In genomic region chr1:127677131-127677631, GRCm38 (mm10) we compare ENCODE assay signal across 9 mouse cellular contexts. TPM values are rescaled to one million over a fixed set of nuclear protein-coding genes. Genes with fewer than 3 reads are reported as not detected.
A peak's percentile ranks its signal among the peaks of the same experiment; 100 is the strongest.
DNase-seq lines count a peak whose midpoint lies in the region; ATAC-seq and TF ChIP-seq lines count a peak whose summit lies in the region.
"Had no signal": no experiment of that assay in that cellular context is flagged by ENCODE, and none has a peak within 500 bp of the region (broad histone marks: within the 10 kb centered on the region; RNA-seq: fewer than 3 reads in every experiment).

No protein-coding gene starts in this region.

- ATAC-seq in hindbrain, embryonic 11.5 days (ENCODE audit: low FRiP score): peak; percentile 60
- ATAC-seq in liver, embryonic 13.5 days (ENCODE audit: low read depth): no peak
- peak; percentile 39 for ATAC-seq in neural tube, embryonic 14.5 days (ENCODE audit: low read depth)

- no peaks in the 10 kb centered on the region for H3K36me3 ChIP-seq in E14TG2a.4 (ENCODE audit: insufficient read depth, low read length)
- H3K36me3 ChIP-seq in hindbrain, embryonic 11.5 days (ENCODE audit: control insufficient read depth, insufficient read depth, low read length): no peaks in the 10 kb centered on the region
- no peaks in the 10 kb centered on the region for H3K36me3 ChIP-seq in liver, embryonic 13.5 days
- no peaks in the 10 kb centered on the region for H3K36me3 ChIP-seq in neural tube, embryonic 14.5 days (ENCODE audit: control insufficient read depth, insufficient read depth, low read length)

- no peaks in the 10 kb centered on the region for H3K9me3 ChIP-seq in E14TG2a.4 (ENCODE audit: low read length)
- no peaks in the 10 kb centered on the region for H3K9me3 ChIP-seq in hindbrain, embryonic 11.5 days (ENCODE audit: control insufficient read depth, low read length)
- no peaks in the 10 kb centered on the region for H3K9me3 ChIP-seq in liver, embryonic 13.5 days (replicated peaks)
- H3K9me3 ChIP-seq in neural tube, embryonic 14.5 days (ENCODE audit: control insufficient read depth, low read length): no peaks in the 10 kb centered on the region

- peak; percentile 14 to 15 for DNase-seq in adrenal gland, postnatal 36 days
- no peak for DNase-seq in adrenal gland, postnatal 14 days
- DNase-seq in hindbrain, embryonic 11.5 days (ENCODE audit: low spot score): peak; percentile 68
- DNase-seq in liver, embryonic 13.5 days: no peak
- DNase-seq in urinary bladder, postnatal 10 days (ENCODE audit: low spot score): no peak

- H3K27ac ChIP-seq in cortical plate, adult 2 months (ENCODE audit: insufficient read depth, low read length): no peak overlapping the region
- peak overlapping the region; percentile 71 for H3K27ac ChIP-seq in hindbrain, embryonic 11.5 days (ENCODE audit: low read depth, low read length)
- no peak overlapping the region for H3K27ac ChIP-seq in liver, embryonic 13.5 days
- peak overlapping the region; percentile 73 for H3K27ac ChIP-seq in neural tube, embryonic 14.5 days (ENCODE audit: low read depth, low read length)

- 1% methylated on average over 43 of the region's 44 CpGs for WGBS in hindbrain, embryonic 11.5 days
- 2% methylated on average over 44 of the region's 44 CpGs for WGBS in liver, embryonic 13.5 days (ENCODE audit: insufficient replicate concordance)
- WGBS in neural tube, embryonic 14.5 days: under 1% methylated on average over 32 of the region's 44 CpGs

- H3K27me3 ChIP-seq in E14TG2a.4 (ENCODE audit: insufficient read depth, low read length): peaks cover 64% of the 10 kb centered on the region
- H3K27me3 ChIP-seq in hindbrain, embryonic 11.5 days (ENCODE audit: control insufficient read depth, insufficient read depth, low read length): peaks cover 31% of the 10 kb centered on the region
- peaks cover 65% of the 10 kb centered on the region for H3K27me3 ChIP-seq in liver, embryonic 13.5 days
- peaks cover 17% of the 10 kb centered on the region for H3K27me3 ChIP-seq in neural tube, embryonic 14.5 days (ENCODE audit: control insufficient read depth, insufficient read depth, low read length)

- no peak for TF ChIP-seq CTCF in E14TG2a.4 (conservative IDR thresholded peaks at IDR 0.05; ENCODE audit: low read length)
- TF ChIP-seq CTCF in cortical plate, adult 2 months (IDR thresholded peaks at IDR 0.05; ENCODE audit: extremely low read depth, insufficient read depth, low read length): no peak

- H3K4me3 ChIP-seq in E14TG2a.4 (replicated peaks; ENCODE audit: low read length): peak overlapping the region; percentile 78
- H3K4me3 ChIP-seq in cortical plate, adult 2 months (ENCODE audit: insufficient read depth, low read length): peak overlapping the region; percentile 31
- peak overlapping the region; percentile 60 for H3K4me3 ChIP-seq in hindbrain, embryonic 11.5 days (ENCODE audit: low read depth, low read length)
- peak overlapping the region; percentile 57 for H3K4me3 ChIP-seq in liver, embryonic 13.5 days (replicated peaks)
- H3K4me3 ChIP-seq in neural tube, embryonic 14.5 days (ENCODE audit: low read depth, low read length): peak overlapping the region; percentile 66

- peak overlapping the region; percentile 90 for H3K4me2 ChIP-seq in hindbrain, embryonic 11.5 days (replicated peaks; ENCODE audit: low read depth, low read length)
- peak overlapping the region; percentile 75 for H3K4me2 ChIP-seq in liver, embryonic 13.5 days
- peak overlapping the region; percentile 70 for H3K4me2 ChIP-seq in neural tube, embryonic 14.5 days (ENCODE audit: low read depth, low read length)

- H3K4me1 ChIP-seq in E14TG2a.4 (replicated peaks; ENCODE audit: low read depth, low read length): peaks cover 19% of the 10 kb centered on the region
- H3K4me1 ChIP-seq in cortical plate, adult 2 months (ENCODE audit: control insufficient read depth, insufficient read depth, low read length): no peaks in the 10 kb centered on the region
- H3K4me1 ChIP-seq in hindbrain, embryonic 11.5 days (replicated peaks; ENCODE audit: control insufficient read depth, insufficient read depth, low read length): peaks cover 6% of the 10 kb centered on the region; the same call in 1 of the 2 replicates
- peaks cover 16% of the 10 kb centered on the region for H3K4me1 ChIP-seq in liver, embryonic 13.5 days (replicated peaks)
- H3K4me1 ChIP-seq in neural tube, embryonic 14.5 days (ENCODE audit: control insufficient read depth, insufficient read depth, low read length): 0 out of 2 replicates have a peak, but pooled peaks cover 6% of the 10 kb centered on the region

- H3K9ac ChIP-seq in hindbrain, embryonic 11.5 days (ENCODE audit: low read depth, low read length): peak overlapping the region; percentile 77
- H3K9ac ChIP-seq in liver, embryonic 13.5 days: no peak overlapping the region
- peak overlapping the region; percentile 76 for H3K9ac ChIP-seq in neural tube, embryonic 14.5 days (replicated peaks; ENCODE audit: low read depth, low read length)

- no peak for TF ChIP-seq POLR2A in cortical plate, adult 2 months (IDR thresholded peaks at IDR 0.05; ENCODE audit: extremely low read depth, insufficient read depth, low read length)

RNA-seq across cellular contexts. Expression of gene Tmem163, which starts 2.2 kb away (rescaled TPM):
- under 1 TPM in 1 of 2 experiments, not detected in 1; 0.26 TPM for total RNA-seq in adrenal gland, postnatal 36 days (2021)
- 0.82 and 0.94 TPM in 2 replicates for total RNA-seq in adrenal gland, postnatal 14 days (2021)
- polyA plus RNA-seq in cortical plate, adult 2 months (2012; rRNA removed): 21.5 and 31.6 TPM in 2 replicates
- polyA plus RNA-seq in hindbrain, embryonic 11.5 days (2014; fragmentation: Nextera tagmentation; extraction: Ambion mirVana): 34.1 and 36.2 TPM in 2 replicates
- 0.51 and 0.61 TPM in 2 replicates for polyA plus RNA-seq in liver, embryonic 13.5 days (2015; fragmentation: Nextera tagmentation; extraction: Ambion mirVana)
- 57.8 and 64.5 TPM in 2 replicates for polyA plus RNA-seq in neural tube, embryonic 14.5 days (2014; fragmentation: Nextera tagmentation; extraction: Ambion mirVana)

RNA-seq across cellular contexts. Expression of gene Acmsd, which starts 52.0 kb away (rescaled TPM):
- total RNA-seq in adrenal gland, postnatal 36 days (2021): not detected
- 0.41 and 0.70 TPM in 2 replicates for total RNA-seq in adrenal gland, postnatal 14 days (2021)
- 0.06 and 0.08 TPM in 2 replicates for polyA plus RNA-seq in cortical plate, adult 2 months (2012; rRNA removed)
- 0.17 and 0.37 TPM in 2 replicates for polyA plus RNA-seq in hindbrain, embryonic 11.5 days (2014; fragmentation: Nextera tagmentation; extraction: Ambion mirVana)
- polyA plus RNA-seq in liver, embryonic 13.5 days (2015; fragmentation: Nextera tagmentation; extraction: Ambion mirVana): 9.2 and 10.9 TPM in 2 replicates
- polyA plus RNA-seq in neural tube, embryonic 14.5 days (2014; fragmentation: Nextera tagmentation; extraction: Ambion mirVana): 0.16 TPM in 1 of 2 replicates, not detected in the other
- polyA plus RNA-seq: gonadal fat pad, adult 2 months had no signal

Comparison
In these comparisons a context has a peak if more than half of its experiments do, and no peak if none do; other contexts are left out.
1. DNase-seq: peak in adrenal gland, postnatal 36 days (2 of 2) and hindbrain, embryonic 11.5 days (single experiment); none in adrenal gland, postnatal 14 days (single experiment), liver, embryonic 13.5 days (single experiment) and urinary bladder, postnatal 10 days (single experiment).
2. H3K27ac ChIP-seq: peak in hindbrain, embryonic 11.5 days (single experiment) and neural tube, embryonic 14.5 days (single experiment); none in cortical plate, adult 2 months (single experiment) and liver, embryonic 13.5 days (single experiment).
3. RNA of gene Tmem163, which starts 2.2 kb away (polyA plus RNA-seq): 57.8 to 64.5 TPM in neural tube, embryonic 14.5 days, 34.1 to 36.2 TPM in hindbrain, embryonic 11.5 days and 21.5 to 31.6 TPM in cortical plate, adult 2 months; 0.51 to 0.61 TPM in liver, embryonic 13.5 days; every median in the first group is over 10 times any median in the second.
4. Peak in every context shown above with its lines, with median percentiles within 50 percentile points of each other: H3K4me3 ChIP-seq and H3K4me2 ChIP-seq.